Comparison of ENCODE assay signal across 30 mouse cellular contexts in the genomic region with DNA sequence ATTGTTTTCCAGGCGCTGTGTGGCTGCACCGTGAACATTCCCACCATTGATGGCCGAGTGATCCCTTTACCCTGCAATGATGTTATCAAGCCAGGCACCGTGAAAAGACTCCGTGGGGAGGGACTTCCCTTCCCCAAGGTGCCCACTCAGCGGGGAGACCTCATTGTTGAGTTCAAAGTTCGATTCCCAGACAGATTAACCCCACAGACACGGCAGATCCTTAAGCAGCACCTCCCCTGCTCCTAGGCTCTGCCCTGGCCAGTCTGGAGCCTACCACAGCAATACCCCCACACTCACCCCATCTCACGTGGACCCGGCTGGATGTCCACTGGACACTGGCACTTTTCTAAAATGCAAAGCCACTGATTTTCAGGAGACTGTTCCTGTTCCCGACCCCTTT. TPM values are rescaled to one million over a fixed set of nuclear protein-coding genes. Genes with fewer than 3 reads are reported as not detected.
DNase-seq lines count a peak whose midpoint lies in the region; ATAC-seq and TF ChIP-seq lines count a peak whose summit lies in the region.
"Had no signal": no experiment of that assay in that cellular context is flagged by ENCODE, and none has a peak within 500 bp of the region (broad histone marks: within the 10 kb centered on the region; RNA-seq: fewer than 3 reads in every experiment).

No protein-coding gene starts in this region.

- no peak overlapping the region for H3K27ac ChIP-seq in heart, embryonic 12.5 days (ENCODE audit: poor library complexity, severe bottlenecking)
- peak overlapping the region; percentile 78 for H3K27ac ChIP-seq in heart, postnatal 0 days (ENCODE audit: low read depth)
- no peak overlapping the region for H3K27ac ChIP-seq in kidney, embryonic 14.5 days (ENCODE audit: low read depth, low read length)
- H3K27ac ChIP-seq: embryonic facial prominence, embryonic 12.5 days; hindbrain, embryonic 13.5 days; liver, embryonic 14.5 days; neural tube, embryonic 15.5 days had no signal

- peak overlapping the region; percentile 39; the same call in 1 of the 2 replicates for H3K9ac ChIP-seq in heart, embryonic 12.5 days
- H3K9ac ChIP-seq in heart, postnatal 0 days (replicated peaks; ENCODE audit: low read depth, low read length) = 0 out of 2 replicates have a peak overlapping the region, but pooled peaks have one; percentile 19
- H3K9ac ChIP-seq in kidney, embryonic 14.5 days (ENCODE audit: low read depth, low read length) = no peak overlapping the region
- H3K9ac ChIP-seq: embryonic facial prominence, embryonic 12.5 days; hindbrain, embryonic 13.5 days; liver, embryonic 14.5 days; neural tube, embryonic 15.5 days had no signal

- H3K27me3 ChIP-seq in heart, embryonic 12.5 days (replicated peaks) = no peaks in the 10 kb centered on the region
- H3K27me3 ChIP-seq in heart, postnatal 0 days (ENCODE audit: control insufficient read depth, insufficient read depth, low read length) = no peaks in the 10 kb centered on the region
- no peaks in the 10 kb centered on the region for H3K27me3 ChIP-seq in kidney, embryonic 14.5 days (ENCODE audit: control insufficient read depth, insufficient read depth, low read length)
- H3K27me3 ChIP-seq: embryonic facial prominence, embryonic 12.5 days; hindbrain, embryonic 13.5 days; neural tube, embryonic 15.5 days had no signal

- intact Hi-C loops in heart, postnatal 36 days (cut with DNase I) = no loop called here

- H3K9me3 ChIP-seq in heart, embryonic 12.5 days (replicated peaks) = no peaks in the 10 kb centered on the region
- no peaks in the 10 kb centered on the region for H3K9me3 ChIP-seq in heart, postnatal 0 days (replicated peaks; ENCODE audit: control insufficient read depth, low read length)
- no peaks in the 10 kb centered on the region for H3K9me3 ChIP-seq in kidney, embryonic 14.5 days (ENCODE audit: control insufficient read depth, low read length)
- H3K9me3 ChIP-seq: embryonic facial prominence, embryonic 12.5 days; hindbrain, embryonic 13.5 days; neural tube, embryonic 15.5 days had no signal

- TF ChIP-seq CTCF in heart, postnatal 0 days (IDR thresholded peaks at IDR 0.05; ENCODE audit: low read depth) = no peak

- no peak for DNase-seq in heart, adult 9 months (ENCODE audit: low spot score in 2 of 2)
- no peak for DNase-seq in heart, postnatal 0 days (ENCODE audit: low spot score)
- no peak for DNase-seq in heart, postnatal 36 days
- peak; percentile 74 for DNase-seq in kidney, adult 9 months
- peak; percentile 40 to 58 for DNase-seq in kidney, postnatal 36 days
- no peak for DNase-seq in thymus, postnatal 0 days (ENCODE audit: low spot score)
- DNase-seq: adrenal gland, postnatal 14 days; cerebellum, adult 11 months; cerebellum, adult 9-10 months; gastrocnemius, postnatal 25 days; liver; lung, adult 2 months; lung, postnatal 10 days; midbrain, embryonic 14.5 days; retina, postnatal 1 day; right cerebral cortex, postnatal 14 days had no signal

- peaks cover 56% of the 10 kb centered on the region for H3K4me1 ChIP-seq in heart, embryonic 12.5 days (replicated peaks)
- H3K4me1 ChIP-seq in heart, postnatal 0 days (ENCODE audit: control insufficient read depth, insufficient read depth) = peaks cover 26% of the 10 kb centered on the region; the same call in 1 of the 2 replicates
- no peaks in the 10 kb centered on the region for H3K4me1 ChIP-seq in kidney, embryonic 14.5 days (ENCODE audit: control insufficient read depth, insufficient read depth, low read length)

- H3K4me2 ChIP-seq in heart, embryonic 12.5 days = no peak overlapping the region
- H3K4me2 ChIP-seq in heart, postnatal 0 days (ENCODE audit: low read depth, low read length) = no peak overlapping the region
- H3K4me2 ChIP-seq in kidney, embryonic 14.5 days (replicated peaks; ENCODE audit: low read depth, low read length) = no peak overlapping the region
- H3K4me2 ChIP-seq: embryonic facial prominence, embryonic 12.5 days; heart, embryonic 11.5 days; hindbrain, embryonic 13.5 days; neural tube, embryonic 15.5 days had no signal

- no peak overlapping the region for H3K4me3 ChIP-seq in heart, embryonic 12.5 days
- no peak overlapping the region for H3K4me3 ChIP-seq in heart, postnatal 0 days (ENCODE audit: low read depth, low read length)
- H3K4me3 ChIP-seq in kidney, embryonic 14.5 days (ENCODE audit: low read length) = no peak overlapping the region
- H3K4me3 ChIP-seq: embryonic facial prominence, embryonic 12.5 days; hindbrain, embryonic 13.5 days; neural tube, embryonic 15.5 days had no signal

- TF ChIP-seq EP300 in heart, postnatal 0 days (IDR thresholded peaks at IDR 0.05; ENCODE audit: low read depth) = no peak

- ATAC-seq in heart, embryonic 12.5 days (ENCODE audit: insufficient number of reproducible peaks, low FRiP score) = no peak
- ATAC-seq in heart, postnatal 0 days (ENCODE audit: insufficient read depth, low read depth) = no peak
- ATAC-seq in kidney, embryonic 14.5 days (ENCODE audit: low FRiP score, low TSS enrichment) = no peak
- ATAC-seq: CD4-positive, CD25-positive, alpha-beta regulatory T cell, adult 4 months; forebrain, embryonic 14.5 days; intestine, embryonic 16.5 days had no signal

- WGBS in heart, embryonic 12.5 days = 80% methylated on average over 11 of the region's 11 CpGs
- 75% methylated on average over 11 of the region's 11 CpGs for WGBS in heart, postnatal 0 days
- WGBS in kidney, embryonic 14.5 days = 68% methylated on average over 11 of the region's 11 CpGs

- peaks cover 29% of the 10 kb centered on the region for H3K36me3 ChIP-seq in heart, embryonic 12.5 days
- peaks cover 33% of the 10 kb centered on the region for H3K36me3 ChIP-seq in heart, postnatal 0 days (replicated peaks; ENCODE audit: control insufficient read depth, insufficient read depth, low read length)
- H3K36me3 ChIP-seq in kidney, embryonic 14.5 days (ENCODE audit: control insufficient read depth, insufficient read depth, low read length) = peaks cover 15% of the 10 kb centered on the region

RNA-seq across cellular contexts. Expression of a gene that starts 7.7 kb away (rescaled TPM):
- polyA plus RNA-seq in heart, embryonic 12.5 days (2016; fragmentation: Nextera tagmentation; extraction: Ambion mirVana) = 15.6 and 17.7 TPM in 2 replicates
- 41.8 and 59.1 TPM in 2 replicates for total RNA-seq in heart, postnatal 0 days (2014; rRNA removed; ENCODE audit: low replicate concordance)
- polyA plus RNA-seq in heart, postnatal 0 days (2015; fragmentation: Nextera tagmentation; extraction: Ambion mirVana) = 12.5 and 18.2 TPM in 2 replicates
- 10 to 100 TPM; 70.6 to 92.4 TPM for total RNA-seq in heart, postnatal 36 days (2021)
- 5.1 and 6.8 TPM in 2 replicates for polyA plus RNA-seq in kidney, embryonic 14.5 days (2014; fragmentation: Nextera tagmentation; extraction: Ambion mirVana)
- 2.8 and 3.3 TPM in 2 replicates for polyA plus RNA-seq in thymus, postnatal 0 days (2015; fragmentation: Nextera tagmentation; extraction: Ambion mirVana)

RNA-seq across cellular contexts. Expression of a gene that starts 12.1 kb away (rescaled TPM):
- 0.23 and 0.49 TPM in 2 replicates for polyA plus RNA-seq in heart, embryonic 12.5 days (2016; fragmentation: Nextera tagmentation; extraction: Ambion mirVana)
- total RNA-seq in heart, postnatal 0 days (2014; rRNA removed; ENCODE audit: low replicate concordance) = not detected in 2 replicates
- 0.19 and 0.41 TPM in 2 replicates for polyA plus RNA-seq in heart, postnatal 0 days (2015; fragmentation: Nextera tagmentation; extraction: Ambion mirVana)
- not detected for total RNA-seq in heart, postnatal 36 days (2021)
- polyA plus RNA-seq in kidney, embryonic 14.5 days (2014; fragmentation: Nextera tagmentation; extraction: Ambion mirVana) = 0.34 and 0.37 TPM in 2 replicates
- polyA plus RNA-seq in thymus, postnatal 0 days (2015; fragmentation: Nextera tagmentation; extraction: Ambion mirVana) = 0.38 and 0.40 TPM in 2 replicates
- total RNA-seq: adrenal gland, postnatal 14 days; gastrocnemius, postnatal 25 days; layer of hippocampus, adult 18-20 months; left cerebral cortex, postnatal 14 days; monocyte, adult 5-6 weeks had no signal
- polyA plus RNA-seq: intestine, embryonic 16.5 days; lung, adult 2 months; small intestine, adult 2 months had no signal

RNA-seq across cellular contexts. Expression of a gene that starts 40.8 kb away (rescaled TPM):
- polyA plus RNA-seq in heart, embryonic 12.5 days (2016; fragmentation: Nextera tagmentation; extraction: Ambion mirVana) = 3.4 and 3.9 TPM in 2 replicates
- total RNA-seq in heart, postnatal 0 days (2014; rRNA removed; ENCODE audit: low replicate concordance) = 4.1 and 13.2 TPM in 2 replicates
- polyA plus RNA-seq in heart, postnatal 0 days (2015; fragmentation: Nextera tagmentation; extraction: Ambion mirVana) = 5.0 and 5.3 TPM in 2 replicates
- 1 to 10 TPM; 5.6 to 8.0 TPM for total RNA-seq in heart, postnatal 36 days (2021)
- polyA plus RNA-seq in kidney, embryonic 14.5 days (2014; fragmentation: Nextera tagmentation; extraction: Ambion mirVana) = 0.41 and 1.1 TPM in 2 replicates
- 0.12 and 0.39 TPM in 2 replicates for polyA plus RNA-seq in thymus, postnatal 0 days (2015; fragmentation: Nextera tagmentation; extraction: Ambion mirVana)
- total RNA-seq: monocyte, adult 5-6 weeks had no signal

RNA-seq across cellular contexts. Expression of a gene that starts 43.0 kb away (rescaled TPM):
- 568 and 582 TPM in 2 replicates for polyA plus RNA-seq in heart, embryonic 12.5 days (2016; fragmentation: Nextera tagmentation; extraction: Ambion mirVana)
- 166 and 201 TPM in 2 replicates for total RNA-seq in heart, postnatal 0 days (2014; rRNA removed; ENCODE audit: low replicate concordance)
- 398 and 438 TPM in 2 replicates for polyA plus RNA-seq in heart, postnatal 0 days (2015; fragmentation: Nextera tagmentation; extraction: Ambion mirVana)
- 100 to 1,000 TPM; 264 to 265 TPM for total RNA-seq in heart, postnatal 36 days (2021)
- polyA plus RNA-seq in kidney, embryonic 14.5 days (2014; fragmentation: Nextera tagmentation; extraction: Ambion mirVana) = 351 and 554 TPM in 2 replicates
- polyA plus RNA-seq in thymus, postnatal 0 days (2015; fragmentation: Nextera tagmentation; extraction: Ambion mirVana) = 371 and 396 TPM in 2 replicates

RNA-seq across cellular contexts. Expression of a gene that starts 53.0 kb away (rescaled TPM):
- polyA plus RNA-seq in heart, embryonic 12.5 days (2016; fragmentation: Nextera tagmentation; extraction: Ambion mirVana) = 12.2 and 12.9 TPM in 2 replicates
- 4.5 and 4.9 TPM in 2 replicates for total RNA-seq in heart, postnatal 0 days (2014; rRNA removed; ENCODE audit: low replicate concordance)
- polyA plus RNA-seq in heart, postnatal 0 days (2015; fragmentation: Nextera tagmentation; extraction: Ambion mirVana) = 4.6 and 4.9 TPM in 2 replicates
- 1 to 10 TPM; 2.6 to 3.2 TPM for total RNA-seq in heart, postnatal 36 days (2021)
- polyA plus RNA-seq in kidney, embryonic 14.5 days (2014; fragmentation: Nextera tagmentation; extraction: Ambion mirVana) = 11.8 and 16.9 TPM in 2 replicates
- 20.1 and 23.9 TPM in 2 replicates for polyA plus RNA-seq in thymus, postnatal 0 days (2015; fragmentation: Nextera tagmentation; extraction: Ambion mirVana)

Comparison
In these comparisons a context has a peak if more than half of its experiments do, and no peak if none do; other contexts are left out.
1. DNase-seq: peak in kidney, adult 9 months (single experiment) and kidney, postnatal 36 days (2 of 2); none in heart, adult 9 months (0 of 2), heart, postnatal 0 days (single experiment), heart, postnatal 36 days (0 of 2) and thymus, postnatal 0 days (single experiment).